Mouse (Mus musculus) bone marrow macrophage, adult 2 months (primary cell): Measurements from ENCODE around the gene Snapc3.

Experiments used
- CTCF ChIP-seq: IDR thresholded peaks from 2 replicates; pipeline ENCODE4 v1.5.1; 2012; ENCODE audit warnings: low read depth, mild to moderate bottlenecking, low read length, moderate library complexity
- POLR2A ChIP-seq: IDR thresholded peaks from 2 replicates; pipeline ENCODE4 v1.6.1; 2012; ENCODE audit warnings: mild to moderate bottlenecking, low read depth, low read length, borderline replicate concordance

GRCm38 (mm10) chr4:83407688-83408087 is 9.8 kb upstream of the Snapc3 start:
- TF ChIP-seq CTCF = no peak
- TF ChIP-seq POLR2A = no peak
